Mouse (Mus musculus) duodenum, adult 2 months (tissue): ENCODE data around the gene Dnajc3. TPM values are rescaled to one million over a fixed set of nuclear protein-coding genes. Genes with fewer than 3 reads are reported as not detected.

Experiments used
- polyA plus RNA-seq: library from polyadenylated mRNA; depleted of rRNA; stranded (reverse); fragments of >200 nt; gene quantifications from 2 replicates; pipeline ENCODE4 v1.2.3, GENCODE M21; 2012; ENCODE audit warnings: low replicate concordance; rRNA removed

The Dnajc3 gene
- polyA plus RNA-seq: 6.4 TPM in 2 replicates

GRCm38 (mm10) chr14:118937533-118938492 lies at the start of gene Dnajc3:
Gene Dnajc3 (plus strand): TSS chr14:118937976.

GRCm38 (mm10) chr14:118924673-118925615 lies 12.8 kb upstream of the Dnajc3 start, which contains the start of gene Dzip1:
Gene Dzip1 (minus strand): TSS chr14:118925460.

Other genes with a start within 250 kb of the Dnajc3 start
- 0.77 and 1.1 TPM in 2 replicates for gene Abcc4, start 231.8 kb upstream of the Dnajc3 start, polyA plus RNA-seq
- 0.19 and 0.23 TPM in 2 replicates for gene Cldn10, start 150.1 kb upstream of the Dnajc3 start, polyA plus RNA-seq
- 0.81 and 2.6 TPM in 2 replicates for gene Dzip1, start 12.5 kb upstream of the Dnajc3 start, polyA plus RNA-seq
- 0.24 and 0.44 TPM in 2 replicates for gene Uggt2, start 161.5 kb downstream of the Dnajc3 start, polyA plus RNA-seq
- gene Hs6st3, start 200.4 kb downstream of the Dnajc3 start, polyA plus RNA-seq: 0.12 TPM in 1 of 2 replicates, not detected in the other